Mouse (Mus musculus) embryonic facial prominence, embryonic 13.5 days (tissue): Measurements from ENCODE around the gene Gpd2. TPM values are rescaled to one million over a fixed set of nuclear protein-coding genes. Genes with fewer than 3 reads are reported as not detected.
A peak's percentile ranks its signal among the peaks of the same experiment; 100 is the strongest.

Experiments used
- ATAC-seq: fragments of 200-750 bp; cut with Nextera tagmentation; 2 replicates; pipeline ENCODE4 v1.8.0; 2017; ENCODE audit warnings: low read depth; ENCODE audit not compliant: insufficient number of reproducible peaks, insufficient read depth, low FRiP score, low TSS enrichment
- H3K27ac ChIP-seq: fragments of 300-500 bp; sonication (generic); 2 replicates; pipeline ENCODE4 v1.5.1; 2015; ENCODE audit warnings: moderate library complexity, mild to moderate bottlenecking, inconsistent platforms
- H3K27me3 ChIP-seq: fragments of 300-500 bp; sonication (generic); 2 replicates; pipeline ENCODE4 v1.6.1; 2015; ENCODE audit warnings: mild to moderate bottlenecking, inconsistent platforms
- H3K36me3 ChIP-seq: fragments of 300-500 bp; sonication (generic); 2 replicates; pipeline ENCODE4 v1.6.1; 2015; ENCODE audit warnings: mild to moderate bottlenecking, inconsistent platforms
- H3K4me1 ChIP-seq: fragments of 300-500 bp; sonication (generic); 2 replicates; pipeline ENCODE4 v1.6.1; 2015; ENCODE audit warnings: inconsistent platforms
- H3K4me2 ChIP-seq: fragments of 300-500 bp; sonication (generic); 2 replicates; pipeline ENCODE4 v1.6.1; 2015; ENCODE audit warnings: moderate library complexity, mild to moderate bottlenecking, inconsistent platforms
- H3K4me3 ChIP-seq: fragments of 300-500 bp; sonication (generic); 2 replicates; pipeline ENCODE4 v1.5.1; 2015; ENCODE audit warnings: mild to moderate bottlenecking, inconsistent platforms
- H3K9ac ChIP-seq: fragments of 300-500 bp; sonication (generic); 2 replicates; pipeline ENCODE4 v1.6.1; 2015; ENCODE audit warnings: mild to moderate bottlenecking, inconsistent platforms
- H3K9me3 ChIP-seq: fragments of 300-500 bp; sonication (generic); 2 replicates; pipeline ENCODE4 v1.6.1; 2016; ENCODE audit warnings: inconsistent platforms
- WGBS: fragments of 180-500 bp; shearing (Covaris S2); methylation state at CpG from one replicate; pipeline ENCODE4 v1.1.7; 2015; ENCODE audit warnings: mixed read lengths; 5-methylcytosine and 5-hydroxymethylcytosine counted together
- polyA plus RNA-seq: library from polyadenylated mRNA; unstranded; fragments of >200 nt; fragmentation: Nextera tagmentation; extraction: Ambion mirVana; gene quantifications from 2 replicates; pipeline ENCODE4 v1.2.1, GENCODE M21; 2015

Gene Gpd2
- polyA plus RNA-seq, result 14.4 and 15.2 TPM in 2 replicates

DNA sequence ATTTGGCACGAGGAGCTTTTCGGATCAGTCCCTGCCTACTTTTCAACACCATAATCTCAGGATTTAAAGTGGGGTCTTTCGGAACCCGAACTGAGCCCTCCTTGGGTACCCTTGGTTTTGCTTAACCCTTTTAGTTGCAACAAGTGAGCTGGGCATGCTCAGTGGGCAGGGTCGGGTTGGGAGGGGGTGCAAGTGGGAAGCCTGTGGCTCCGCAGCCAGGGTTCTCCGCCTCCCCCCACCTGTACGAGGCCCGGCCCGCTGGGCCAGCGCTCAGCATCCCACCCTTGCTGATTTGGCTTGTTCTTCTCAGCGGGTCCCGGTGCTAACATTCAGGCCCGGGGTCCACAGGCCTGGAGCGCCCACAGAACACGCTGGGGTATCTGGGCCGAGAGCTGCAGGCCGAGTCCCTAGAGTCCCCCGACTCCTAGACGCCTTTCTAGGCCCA lies at the start of gene Gpd2:
Gpd2 (plus strand) TSS at position 161 of the 445 bp plus-strand sequence.
- H3K4me3 ChIP-seq, result peak within 1 kb of the TSS; percentile 78
- peak; percentile 44 for ATAC-seq
- 4% methylated on average over 20 of the region's 20 CpGs for WGBS
- H3K4me2 ChIP-seq, result peak within 1 kb of the TSS; percentile 92
- peak within 1 kb of the TSS; percentile 84 for H3K9ac ChIP-seq
- peak within 1 kb of the TSS; percentile 82 for H3K27ac ChIP-seq
- no peaks in the 10 kb centered on the region for H3K36me3 ChIP-seq
- H3K9me3 ChIP-seq, result no peaks in the 10 kb centered on the region
- no peaks in the 10 kb centered on the region for H3K27me3 ChIP-seq
- peaks cover 22% of the 10 kb centered on the region for H3K4me1 ChIP-seq

DNA sequence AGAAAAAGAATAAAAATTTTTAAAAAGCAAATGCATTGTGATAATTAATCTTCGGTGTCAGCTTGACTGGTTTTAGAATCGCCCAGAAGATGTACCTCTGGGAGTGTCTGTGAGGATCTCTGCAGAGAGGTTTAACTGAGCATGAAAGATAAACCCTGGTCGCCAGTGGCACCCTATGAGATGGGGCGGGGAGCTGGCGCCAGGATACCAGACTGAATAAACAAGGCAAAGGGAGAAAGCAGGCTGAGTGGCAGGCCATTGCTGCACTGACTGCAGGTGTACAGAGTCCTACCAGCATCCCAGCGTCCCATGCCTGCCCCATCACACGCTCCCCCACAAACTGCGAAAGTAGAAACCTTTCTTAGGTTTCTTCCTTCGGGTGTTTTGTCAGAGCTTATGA lies 49.2 kb upstream of the Gpd2 start:
- H3K9ac ChIP-seq, result no peak overlapping the region
- no peaks in the 10 kb centered on the region for H3K4me1 ChIP-seq
- no peaks in the 10 kb centered on the region for H3K36me3 ChIP-seq
- WGBS, result 56% methylated on average over 9 of the region's 9 CpGs
- no peak overlapping the region for H3K4me2 ChIP-seq
- no peaks in the 10 kb centered on the region for H3K27me3 ChIP-seq
- H3K27ac ChIP-seq, result no peak overlapping the region
- no peak for ATAC-seq
- H3K9me3 ChIP-seq, result peaks cover 4% of the 10 kb centered on the region; the same call in 1 of the 2 replicates
- H3K4me3 ChIP-seq, result no peak overlapping the region

DNA sequence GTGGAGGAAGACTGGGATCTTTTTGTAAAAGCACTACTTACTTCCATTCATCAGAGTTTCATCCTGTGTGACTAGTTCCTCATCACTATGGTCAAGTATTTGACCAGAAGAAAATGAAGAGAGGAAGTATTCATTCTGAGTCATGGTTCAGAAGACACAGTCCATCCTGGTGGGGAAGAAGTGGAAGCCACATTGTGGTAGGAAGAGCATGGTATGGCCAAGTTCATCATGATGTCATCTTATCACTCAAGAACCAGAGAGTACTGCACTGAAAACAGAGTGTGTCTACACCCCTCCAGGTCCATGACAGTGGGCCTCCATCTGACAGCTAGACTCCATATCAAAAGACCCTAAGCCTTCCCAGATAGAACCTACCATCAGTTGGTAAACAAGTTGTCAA lies 46.6 kb upstream of the Gpd2 start:
- Histone ChIP-seq H3K27me3 (no peaks in the 10 kb centered on the region), H3K4me2 (no peak overlapping the region), H3K9me3 (peaks cover 4% of the 10 kb centered on the region; the same call in 1 of the 2 replicates), H3K4me1 (no peaks in the 10 kb centered on the region), H3K27ac (no peak overlapping the region), H3K9ac (no peak overlapping the region), H3K36me3 (no peaks in the 10 kb centered on the region), H3K4me3 (no peak overlapping the region)
- ATAC-seq, result no peak

DNA sequence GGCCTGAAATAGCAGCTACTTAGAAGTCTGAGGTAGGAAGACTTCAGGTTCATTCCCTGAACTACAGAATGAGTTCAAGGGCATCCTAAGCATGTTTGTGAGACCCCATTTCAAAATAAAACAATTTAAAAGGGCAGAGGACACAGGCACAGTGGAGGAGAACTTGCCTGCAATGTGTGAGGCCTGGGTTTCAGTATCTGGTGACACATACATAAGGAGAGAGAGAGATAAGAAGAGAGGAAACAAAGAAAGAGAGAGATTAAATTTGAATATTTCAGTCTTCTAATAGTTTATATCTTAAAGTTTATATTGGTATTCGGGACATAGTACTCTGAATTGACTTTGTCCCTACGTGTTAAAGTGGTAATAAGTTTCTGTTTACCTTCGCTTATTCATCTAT lies 38.4 kb upstream of the Gpd2 start:
- Histone ChIP-seq H3K9me3 (no peaks in the 10 kb centered on the region), H3K4me3 (no peak overlapping the region), H3K4me2 (no peak overlapping the region), H3K4me1 (no peaks in the 10 kb centered on the region), H3K9ac (no peak overlapping the region), H3K27ac (no peak overlapping the region), H3K36me3 (no peaks in the 10 kb centered on the region), H3K27me3 (no peaks in the 10 kb centered on the region)
- WGBS, result 91% methylated on average over 3 of the region's 3 CpGs
- ATAC-seq, result no peak

DNA sequence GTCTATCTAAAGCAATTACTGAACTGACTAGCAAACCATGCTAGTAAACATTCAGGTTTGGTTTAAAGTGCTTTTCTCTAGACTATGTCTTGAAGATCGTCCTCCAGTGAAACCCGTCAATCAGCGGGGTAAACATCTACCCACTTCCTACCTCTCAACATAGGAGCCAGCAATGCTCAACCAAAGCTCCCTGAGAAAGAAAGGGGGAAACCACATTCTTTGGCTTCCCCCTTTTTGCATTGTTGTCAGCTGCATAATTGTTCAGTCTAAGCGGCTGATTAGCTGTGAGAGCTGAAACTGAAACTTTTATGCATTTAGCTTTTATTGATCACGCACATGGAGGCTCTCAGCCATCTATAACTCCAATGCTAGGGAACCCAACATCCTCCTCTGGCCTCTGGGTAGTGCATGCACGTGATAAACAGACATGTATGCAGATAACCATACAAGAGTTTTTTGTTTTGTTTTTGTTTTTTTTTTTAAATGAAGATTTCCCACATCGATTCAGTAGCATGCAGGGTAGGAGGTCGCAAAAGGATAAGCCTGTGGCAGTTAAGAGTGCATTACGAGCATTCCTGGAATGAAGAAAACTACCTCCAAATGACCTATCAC lies 28.9 kb upstream of the Gpd2 start:
- no peaks in the 10 kb centered on the region for H3K27me3 ChIP-seq

DNA sequence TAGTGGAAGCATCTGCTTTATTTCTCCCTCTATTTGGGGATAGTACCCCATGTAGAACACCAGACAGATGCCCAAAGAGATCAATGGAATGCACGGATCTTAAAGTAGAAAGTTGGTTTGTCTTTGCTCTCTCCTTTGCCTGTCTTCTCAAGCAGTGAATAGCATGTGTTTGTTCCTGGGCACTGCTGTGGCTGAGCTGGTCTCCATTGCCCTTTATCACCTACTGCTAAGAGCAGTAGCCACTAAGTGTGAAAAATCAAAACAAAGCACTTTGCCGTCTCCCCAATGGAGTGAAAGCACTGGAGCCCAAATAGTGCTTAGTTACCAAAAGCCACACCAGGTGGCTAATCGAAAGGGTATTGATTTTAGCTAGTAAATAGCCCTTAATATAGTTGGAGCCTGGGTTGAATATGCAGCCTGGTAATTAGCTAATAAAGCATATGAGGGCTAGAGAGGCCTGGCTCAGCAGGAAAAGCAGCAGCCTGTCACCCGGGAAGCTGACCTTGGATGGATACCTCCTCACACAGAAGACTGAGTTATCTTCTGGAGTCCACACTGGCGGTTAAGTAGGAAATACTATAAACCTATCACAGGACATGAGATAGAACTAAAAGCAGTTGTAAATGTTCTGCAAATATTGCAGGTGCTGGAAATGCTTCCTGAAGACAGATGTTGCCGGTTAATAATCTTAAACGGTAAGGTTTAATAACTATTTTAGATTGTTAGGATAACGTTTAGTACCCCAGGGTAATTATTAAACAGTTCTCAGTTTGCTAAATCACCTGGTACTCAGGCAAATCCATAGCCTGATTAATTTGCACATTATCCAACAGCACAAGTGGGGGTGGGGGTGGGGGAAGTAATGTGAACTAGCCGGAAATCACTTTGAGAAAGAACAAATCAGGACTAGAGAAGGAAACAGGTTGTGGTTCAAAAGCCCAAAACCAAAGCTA lies 26.1 kb upstream of the Gpd2 start:
- no peaks in the 10 kb centered on the region for H3K36me3 ChIP-seq
- no peak overlapping the region for H3K9ac ChIP-seq
- no peak overlapping the region for H3K4me2 ChIP-seq
- H3K4me3 ChIP-seq, result no peak overlapping the region
- no peak overlapping the region for H3K27ac ChIP-seq
- no peaks in the 10 kb centered on the region for H3K4me1 ChIP-seq
- 71% methylated on average over 9 of the region's 9 CpGs for WGBS
- peaks cover 15% of the 10 kb centered on the region for H3K9me3 ChIP-seq
- ATAC-seq, result no peak
- H3K27me3 ChIP-seq, result no peaks in the 10 kb centered on the region

More for the DNA sequence above, 28.9 kb upstream of the Gpd2 start:
- no peaks in the 10 kb centered on the region for H3K36me3 ChIP-seq
- no peak overlapping the region for H3K4me3 ChIP-seq
- no peak for ATAC-seq
- H3K9me3 ChIP-seq, result peaks cover 8% of the 10 kb centered on the region
- no peak overlapping the region for H3K27ac ChIP-seq
- H3K4me1 ChIP-seq, result no peaks in the 10 kb centered on the region
- 90% methylated on average over 9 of the region's 9 CpGs for WGBS
- no peak overlapping the region for H3K9ac ChIP-seq
- no peak overlapping the region for H3K4me2 ChIP-seq

DNA sequence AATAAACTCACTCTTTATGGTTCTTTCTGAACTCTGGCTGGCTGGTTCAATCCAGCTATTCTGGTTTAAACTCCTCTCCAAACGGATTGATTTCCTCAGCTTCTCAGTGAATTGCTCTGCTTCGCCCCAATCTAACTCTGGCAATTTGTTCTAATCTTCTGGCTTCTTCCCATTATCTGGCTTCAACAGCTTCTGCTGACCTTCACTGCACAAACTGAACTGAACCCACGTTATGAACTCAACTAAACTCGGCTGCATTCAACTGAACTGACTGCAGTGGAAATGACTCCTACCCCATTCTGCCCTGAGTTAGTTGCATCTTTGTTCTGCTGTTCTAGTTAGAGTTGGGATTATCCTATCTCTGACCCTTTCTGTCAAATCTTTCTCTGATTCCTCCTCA lies 24.1 kb upstream of the Gpd2 start:
- Histone ChIP-seq H3K9me3 (peaks cover 15% of the 10 kb centered on the region), H3K4me1 (no peaks in the 10 kb centered on the region), H3K4me2 (no peak overlapping the region), H3K4me3 (no peak overlapping the region), H3K36me3 (no peaks in the 10 kb centered on the region), H3K27ac (no peak overlapping the region), H3K27me3 (no peaks in the 10 kb centered on the region), H3K9ac (no peak overlapping the region)
- no peak for ATAC-seq
- 91% methylated on average over 4 of the region's 4 CpGs for WGBS

DNA sequence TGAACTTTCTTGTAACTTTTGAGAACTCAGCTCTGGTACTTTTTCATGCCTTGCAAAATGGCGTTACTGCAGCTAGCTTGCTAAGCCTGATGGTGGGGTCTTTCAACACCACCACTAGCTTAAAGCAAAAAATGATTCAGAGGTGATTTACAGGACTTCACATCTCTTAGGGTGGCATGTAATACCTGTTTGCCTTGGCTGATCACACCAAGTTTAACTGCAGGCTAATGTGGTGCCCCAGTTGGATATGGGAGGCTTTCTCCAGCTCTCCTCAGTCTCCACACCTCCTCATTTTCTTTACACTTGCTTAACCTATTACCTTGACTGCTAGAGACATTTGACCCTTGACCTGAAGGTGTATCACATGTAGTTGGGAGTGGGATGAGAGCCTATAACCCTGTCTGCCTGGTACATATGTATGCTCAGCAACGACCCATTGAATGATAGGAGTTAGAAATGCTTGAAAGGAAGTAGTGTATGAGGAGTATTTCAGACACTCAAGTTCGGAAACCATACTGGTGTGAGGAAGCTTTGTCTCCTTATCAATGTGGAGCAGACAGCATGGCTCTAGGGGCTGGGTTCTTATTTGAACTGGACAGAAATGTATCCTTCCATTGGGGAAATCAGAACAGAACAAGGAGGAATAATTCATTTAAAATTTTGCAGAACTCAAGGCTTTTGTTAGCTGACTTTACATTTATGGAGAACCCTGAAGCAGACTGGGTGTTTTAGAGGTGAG lies 14.0 kb upstream of the Gpd2 start:
- Histone ChIP-seq H3K4me1 (no peaks in the 10 kb centered on the region), H3K36me3 (no peaks in the 10 kb centered on the region), H3K9me3 (no peaks in the 10 kb centered on the region), H3K27ac (no peak overlapping the region), H3K9ac (no peak overlapping the region), H3K27me3 (peaks cover 5% of the 10 kb centered on the region), H3K4me3 (no peak overlapping the region), H3K4me2 (no peak overlapping the region)
- ATAC-seq, result no peak
- WGBS, result 81% methylated on average over 3 of the region's 3 CpGs

DNA sequence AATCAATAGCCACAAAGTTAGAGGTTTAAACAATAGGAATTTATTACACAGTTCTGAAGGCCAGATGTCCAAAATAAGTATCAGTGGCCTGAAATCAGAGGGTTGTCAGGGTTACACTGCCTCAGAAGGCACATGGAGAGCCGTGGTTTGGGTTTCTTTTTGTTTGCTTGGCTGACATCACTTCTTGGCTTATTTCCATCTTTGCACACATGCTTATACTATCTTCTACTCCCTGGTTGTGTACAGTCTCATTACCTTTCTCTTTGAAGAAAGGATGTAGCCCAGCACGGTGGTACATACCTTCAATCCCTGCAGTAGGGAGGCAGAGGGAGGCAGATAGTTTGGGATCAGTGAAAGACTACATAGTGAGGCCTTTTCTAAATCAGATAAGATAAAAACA lies 12.2 kb upstream of the Gpd2 start:
- WGBS, result 38% methylated on average over 2 of the region's 2 CpGs
- Histone ChIP-seq H3K36me3 (no peaks in the 10 kb centered on the region), H3K27ac (no peak overlapping the region), H3K9me3 (no peaks in the 10 kb centered on the region), H3K27me3 (peaks cover 5% of the 10 kb centered on the region), H3K4me1 (no peaks in the 10 kb centered on the region; the same call in 1 of the 2 replicates), H3K4me3 (no peak overlapping the region), H3K4me2 (no peak overlapping the region), H3K9ac (no peak overlapping the region)
- ATAC-seq, result no peak

DNA sequence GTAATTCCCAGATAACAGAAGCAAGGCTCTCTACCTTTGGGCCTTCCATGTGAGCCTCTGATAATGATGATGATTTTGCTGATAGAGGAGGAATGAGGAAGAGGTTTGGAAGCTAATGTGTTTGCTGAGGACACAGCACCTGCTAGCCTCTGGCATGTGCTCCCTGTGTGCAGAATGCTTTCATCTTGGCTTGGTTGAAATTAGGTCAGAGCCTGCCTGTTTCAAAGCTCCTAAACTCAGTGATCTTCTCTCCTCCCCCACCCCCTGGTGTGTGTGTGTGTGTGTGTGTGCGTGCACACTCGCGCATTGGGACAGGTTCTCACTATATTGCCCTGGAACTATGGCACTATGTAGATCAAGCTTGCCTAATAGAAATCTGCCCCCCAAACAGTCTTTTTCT lies 10.0 kb upstream of the Gpd2 start:
- H3K9me3 ChIP-seq, result no peaks in the 10 kb centered on the region
- no peak overlapping the region for H3K27ac ChIP-seq
- no peak overlapping the region for H3K4me3 ChIP-seq
- H3K9ac ChIP-seq, result no peak overlapping the region
- no peak for ATAC-seq
- WGBS, result 89% methylated on average over 3 of the region's 3 CpGs
- peaks cover 5% of the 10 kb centered on the region for H3K27me3 ChIP-seq
- H3K4me1 ChIP-seq, result no peaks in the 10 kb centered on the region; the same call in 1 of the 2 replicates
- H3K4me2 ChIP-seq, result no peak overlapping the region
- H3K36me3 ChIP-seq, result no peaks in the 10 kb centered on the region

DNA sequence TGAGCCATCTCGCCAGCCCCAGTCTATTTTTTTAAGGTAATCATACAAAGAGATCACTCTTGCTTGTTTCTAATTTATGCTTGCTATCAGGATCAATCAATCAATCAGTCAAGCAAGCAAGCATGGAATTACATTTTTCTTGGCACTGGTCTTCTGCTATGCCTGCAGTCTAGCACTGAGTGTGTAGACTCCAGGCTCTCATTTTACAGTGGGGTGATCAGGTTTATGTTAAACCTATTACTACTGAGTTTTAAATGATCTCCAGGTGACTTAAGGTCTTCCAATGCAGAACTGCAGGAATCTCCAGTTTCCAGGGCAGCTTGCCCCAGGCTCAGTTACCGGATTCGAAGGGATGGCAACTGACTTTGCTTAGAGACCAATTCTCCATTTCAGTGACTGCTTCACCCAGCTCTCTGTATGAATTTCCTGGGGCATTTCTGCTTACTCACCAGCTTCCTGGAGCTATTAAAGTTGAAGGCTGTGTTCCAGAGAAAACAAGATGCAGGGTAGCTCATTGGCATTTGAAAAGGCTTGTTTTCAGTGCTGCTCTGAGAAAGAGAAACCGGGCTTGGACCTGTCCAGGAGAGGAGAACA lies 7.7 kb upstream of the Gpd2 start:
- no peaks in the 10 kb centered on the region; the same call in 1 of the 2 replicates for H3K4me1 ChIP-seq
- 9% methylated on average over 4 of the region's 4 CpGs for WGBS
- H3K9me3 ChIP-seq, result no peaks in the 10 kb centered on the region
- peak; percentile 69; the same call in 1 of the 2 replicates for ATAC-seq
- no peaks in the 10 kb centered on the region for H3K36me3 ChIP-seq
- no peaks in the 10 kb centered on the region for H3K27me3 ChIP-seq
- no peak overlapping the region for H3K4me2 ChIP-seq
- no peak overlapping the region for H3K9ac ChIP-seq
- H3K27ac ChIP-seq, result no peak overlapping the region
- no peak overlapping the region for H3K4me3 ChIP-seq
